9 mouse cellular contexts compared by ENCODE assay signal in the genomic region with DNA sequence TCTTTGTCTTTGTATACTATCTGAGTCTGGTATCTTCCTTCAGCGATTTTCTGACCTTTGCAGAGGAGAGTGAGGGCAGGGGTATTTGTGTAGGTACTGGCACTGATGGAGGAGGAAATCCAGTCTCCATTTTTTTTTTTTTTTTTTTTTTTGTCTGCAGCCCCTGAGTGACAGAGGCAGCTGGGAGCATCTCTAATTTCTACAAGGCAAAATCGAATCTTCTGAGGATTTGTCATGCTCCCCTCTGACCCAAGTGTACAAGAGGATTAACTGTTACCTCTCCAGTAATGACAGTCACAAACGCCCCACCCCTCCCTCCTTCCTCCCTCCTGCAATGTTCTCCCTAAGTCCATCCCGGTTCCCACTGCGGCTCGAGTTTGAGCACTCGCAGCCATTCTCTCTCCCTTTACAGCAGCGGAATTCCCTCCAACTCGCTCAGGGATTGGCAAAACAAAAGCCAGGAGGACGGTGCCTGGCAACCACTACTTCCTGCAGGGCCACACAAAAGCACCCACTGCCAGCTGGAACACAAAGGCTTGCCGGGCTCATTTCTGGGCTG. TPM values are rescaled to one million over a fixed set of nuclear protein-coding genes. Genes with fewer than 3 reads are reported as not detected.
DNase-seq lines count a peak whose midpoint lies in the region; ATAC-seq and TF ChIP-seq lines count a peak whose summit lies in the region.
"Had no signal": no experiment of that assay in that cellular context is flagged by ENCODE, and none has a peak within 500 bp of the region (broad histone marks: within the 10 kb centered on the region; RNA-seq: fewer than 3 reads in every experiment).

No protein-coding gene starts in this region.

- H3K27ac ChIP-seq in lung, embryonic 14.5 days (ENCODE audit: low read depth) = no peak overlapping the region
- H3K27ac ChIP-seq in embryonic facial prominence, embryonic 14.5 days (replicated peaks; ENCODE audit: low read depth, low read length) = peak overlapping the region; percentile 56
- H3K27ac ChIP-seq in intestine, embryonic 15.5 days = no peak overlapping the region
- H3K27ac ChIP-seq: liver, embryonic 15.5 days had no signal

- DNase-seq in lung, embryonic 14.5 days = peak; percentile 56
- no peak for DNase-seq in lung, postnatal 14 days
- DNase-seq in embryonic facial prominence, embryonic 14.5 days (ENCODE audit: low spot score) = peak; percentile 86
- DNase-seq in mesoderm, embryonic 11.5 days (ENCODE audit: low read depth, low spot score) = peak; percentile 62
- DNase-seq in right cerebral cortex, postnatal 25 days = peak; percentile 58
- DNase-seq in adipocyte (ENCODE audit: low spot score) = no peak

- no peaks in the 10 kb centered on the region for H3K27me3 ChIP-seq in lung, embryonic 14.5 days (ENCODE audit: insufficient read depth, low read length)
- no peaks in the 10 kb centered on the region for H3K27me3 ChIP-seq in embryonic facial prominence, embryonic 14.5 days (replicated peaks; ENCODE audit: control insufficient read depth, insufficient read depth, low read length)
- H3K27me3 ChIP-seq in intestine, embryonic 15.5 days (replicated peaks) = no peaks in the 10 kb centered on the region
- H3K27me3 ChIP-seq: liver, embryonic 15.5 days had no signal

- TF ChIP-seq CTCF in lung, embryonic 14.5 days (IDR thresholded peaks at IDR 0.05; ENCODE audit: low read depth) = no peak

- peak overlapping the region; percentile 30; the same call in 1 of the 2 replicates for H3K9ac ChIP-seq in lung, embryonic 14.5 days
- peak overlapping the region; percentile 41 for H3K9ac ChIP-seq in embryonic facial prominence, embryonic 14.5 days (ENCODE audit: low read depth, low read length)
- no peak overlapping the region for H3K9ac ChIP-seq in intestine, embryonic 15.5 days
- H3K9ac ChIP-seq: liver, embryonic 15.5 days had no signal

- H3K4me3 ChIP-seq in lung, embryonic 14.5 days (ENCODE audit: low read depth, low read length) = 0 out of 2 replicates have a peak overlapping the region, but pooled peaks have one; percentile 6
- H3K4me3 ChIP-seq in embryonic facial prominence, embryonic 14.5 days (ENCODE audit: low read depth, low read length) = peak overlapping the region; percentile 17; the same call in 1 of the 2 replicates
- H3K4me3 ChIP-seq in intestine, embryonic 15.5 days (replicated peaks) = no peak overlapping the region
- H3K4me3 ChIP-seq: liver, embryonic 15.5 days had no signal

- H3K9me3 ChIP-seq in lung, embryonic 14.5 days (ENCODE audit: low read depth, low read length) = no peaks in the 10 kb centered on the region
- no peaks in the 10 kb centered on the region for H3K9me3 ChIP-seq in embryonic facial prominence, embryonic 14.5 days (ENCODE audit: control insufficient read depth, low read length)
- H3K9me3 ChIP-seq in intestine, embryonic 15.5 days = no peaks in the 10 kb centered on the region
- H3K9me3 ChIP-seq: liver, embryonic 15.5 days had no signal

- 0 out of 2 replicates have a peak, but pooled peaks cover 3% of the 10 kb centered on the region for H3K4me1 ChIP-seq in lung, embryonic 14.5 days (ENCODE audit: insufficient read depth)
- peaks cover 7% of the 10 kb centered on the region; the same call in 1 of the 2 replicates for H3K4me1 ChIP-seq in embryonic facial prominence, embryonic 14.5 days (ENCODE audit: control insufficient read depth, insufficient read depth, low read length)
- no peaks in the 10 kb centered on the region for H3K4me1 ChIP-seq in intestine, embryonic 15.5 days (replicated peaks)
- H3K4me1 ChIP-seq: liver, embryonic 15.5 days had no signal

- 5% methylated on average over 11 of the region's 11 CpGs for WGBS in lung, embryonic 14.5 days
- WGBS in embryonic facial prominence, embryonic 14.5 days = 2% methylated on average over 11 of the region's 11 CpGs
- WGBS in intestine, embryonic 15.5 days = 7% methylated on average over 11 of the region's 11 CpGs

- no peak; the same call in 1 of the 2 replicates for ATAC-seq in lung, embryonic 14.5 days (ENCODE audit: insufficient read depth)
- peak; percentile 86 for ATAC-seq in embryonic facial prominence, embryonic 14.5 days (ENCODE audit: low read depth)
- ATAC-seq in intestine, embryonic 15.5 days = no peak
- no peak for ATAC-seq in activated CD4-positive, CD25-positive, alpha-beta regulatory T cell, adult 4 months

- no peaks in the 10 kb centered on the region for H3K36me3 ChIP-seq in lung, embryonic 14.5 days (ENCODE audit: insufficient read depth)
- no peaks in the 10 kb centered on the region for H3K36me3 ChIP-seq in embryonic facial prominence, embryonic 14.5 days (ENCODE audit: control insufficient read depth, insufficient read depth, low read length)
- H3K36me3 ChIP-seq in intestine, embryonic 15.5 days = no peaks in the 10 kb centered on the region
- H3K36me3 ChIP-seq: liver, embryonic 15.5 days had no signal

- peak overlapping the region; percentile 53 for H3K4me2 ChIP-seq in lung, embryonic 14.5 days
- peak overlapping the region; percentile 53 for H3K4me2 ChIP-seq in embryonic facial prominence, embryonic 14.5 days (ENCODE audit: low read depth, low read length)
- peak overlapping the region; percentile 47 for H3K4me2 ChIP-seq in intestine, embryonic 15.5 days (replicated peaks)
- H3K4me2 ChIP-seq: liver, embryonic 15.5 days had no signal

RNA-seq across cellular contexts. Expression of a gene that starts 35.9 kb away (rescaled TPM):
- polyA plus RNA-seq in lung, embryonic 14.5 days (2014; fragmentation: Nextera tagmentation; extraction: Ambion mirVana) = 1.1 and 1.3 TPM in 2 replicates
- polyA plus RNA-seq in embryonic facial prominence, embryonic 14.5 days (2014; fragmentation: Nextera tagmentation; extraction: Ambion mirVana) = 5.2 and 5.7 TPM in 2 replicates
- polyA plus RNA-seq in intestine, embryonic 15.5 days (2015; fragmentation: Nextera tagmentation; extraction: Ambion mirVana) = 0.38 and 0.40 TPM in 2 replicates
- polyA plus RNA-seq in activated CD4-positive, CD25-positive, alpha-beta regulatory T cell, adult 4 months (2017; shearing (Covaris generic)) = not detected

Comparison
In these comparisons a context has a peak if more than half of its experiments do, and no peak if none do; other contexts are left out.
1. DNase-seq: peak in lung, embryonic 14.5 days (single experiment), embryonic facial prominence, embryonic 14.5 days (single experiment), mesoderm, embryonic 11.5 days (single experiment) and right cerebral cortex, postnatal 25 days (single experiment); none in lung, postnatal 14 days (single experiment) and adipocyte (single experiment).
2. Peak in every context shown above with its lines, with median percentiles within 50 percentile points of each other: H3K4me2 ChIP-seq.